Mouse (Mus musculus): ENCODE results near the gene Ndufv2.

- no peak for TF ChIP-seq CTCF (IDR thresholded peaks at IDR 0.05; ENCODE audit: insufficient read depth, low read length)
- TF ChIP-seq POLR2A (IDR thresholded peaks at IDR 0.05; ENCODE audit: borderline replicate concordance, extremely low read depth, low read depth, low read length), result no peak
Measured at GRCm38 (mm10) chr17:66112166-66112565, 10.8 kb upstream of the Ndufv2 start.

Data from lung, adult 2 months (tissue).